Mouse (Mus musculus) gastrocnemius, adult 18-20 months (tissue): Measurements from ENCODE around the gene Fam163b. TPM values are rescaled to one million over a fixed set of nuclear protein-coding genes. Genes with fewer than 3 reads are reported as not detected.
A peak's percentile ranks its signal among the peaks of the same experiment; 100 is the strongest.

ENCODE experiments used
- DNase-seq: peaks from one replicate; pipeline ENCODE4 v3.0.0; 2021; ENCODE audit warnings: low spot score
- total RNA-seq, 2 experiments: library from RNA; stranded (reverse); gene quantifications; 2 replicates each; pipeline ENCODE4 v1.2.3; 2021

Fam163b gene
- total RNA-seq, 2 experiments from 2014 or later, result not detected

GRCm38 (mm10) chr2:27135935-27136334 is 6.4 kb downstream of the Fam163b start:
- no peak for DNase-seq

GRCm38 (mm10) chr2:27128990-27129389 is 13.3 kb downstream of the Fam163b start:
- no peak for DNase-seq

- no peak for DNase-seq
These were observed 15.8 kb downstream of the Fam163b start for GRCm38 (mm10) chr2:27126496-27126895.

- DNase-seq, result peak; percentile 60
These were observed 16.3 kb downstream of the Fam163b start for GRCm38 (mm10) chr2:27125979-27126378.

- no peak for DNase-seq
These were observed 19.2 kb downstream of the Fam163b start for GRCm38 (mm10) chr2:27123121-27123520.

- DNase-seq, result no peak
These were observed 19.7 kb downstream of the Fam163b start for GRCm38 (mm10) chr2:27122578-27122977.

- no peak for DNase-seq
These were observed 20.5 kb downstream of the Fam163b start for GRCm38 (mm10) chr2:27121626-27122355.

GRCm38 (mm10) chr2:27120241-27120641 is 22.1 kb downstream of the Fam163b start:
- DNase-seq, result peak; percentile 38

- DNase-seq, result no peak
These were observed 22.5 kb downstream of the Fam163b start for GRCm38 (mm10) chr2:27119766-27120165.

GRCm38 (mm10) chr2:27118452-27118851 is 23.8 kb downstream of the Fam163b start:
- no peak for DNase-seq

GRCm38 (mm10) chr2:27114169-27114568 is 28.1 kb downstream of the Fam163b start:
- no peak for DNase-seq

GRCm38 (mm10) chr2:27112585-27112984 is 29.7 kb downstream of the Fam163b start:
- no peak for DNase-seq

GRCm38 (mm10) chr2:27109052-27109451 is 33.2 kb downstream of the Fam163b start:
- no peak for DNase-seq

GRCm38 (mm10) chr2:27108144-27108543 is 34.1 kb downstream of the Fam163b start:
- DNase-seq, result no peak

GRCm38 (mm10) chr2:27106816-27107215 is 35.5 kb downstream of the Fam163b start:
- DNase-seq, result no peak

- no peak for DNase-seq
These were observed 38.7 kb downstream of the Fam163b start for GRCm38 (mm10) chr2:27103554-27103953.

GRCm38 (mm10) chr2:27097776-27098175 is 44.5 kb downstream of the Fam163b start:
- peak; percentile 27 for DNase-seq

- no peak for DNase-seq
These were observed 45.0 kb downstream of the Fam163b start for GRCm38 (mm10) chr2:27097241-27097656.

- no peak for DNase-seq
These were observed 45.8 kb downstream of the Fam163b start for GRCm38 (mm10) chr2:27096341-27096981.

GRCm38 (mm10) chr2:27095178-27095577 is 47.1 kb downstream of the Fam163b start:
- no peak for DNase-seq

- DNase-seq, result no peak
These were observed 53.1 kb downstream of the Fam163b start for GRCm38 (mm10) chr2:27089238-27089637.

GRCm38 (mm10) chr2:27088700-27089099 is 53.6 kb downstream of the Fam163b start:
- DNase-seq, result no peak

- DNase-seq, result peak; percentile 77
These were observed 54.1 kb downstream of the Fam163b start for GRCm38 (mm10) chr2:27088071-27088644.
